Mouse (Mus musculus) adrenal gland, postnatal 4 days (tissue): ENCODE measurements around the gene Gvin1. TPM values are rescaled to one million over a fixed set of nuclear protein-coding genes. Genes with fewer than 3 reads are reported as not detected.
"Not testable (repeated sequence)": the region's sequence is repeated elsewhere in the genome, so short reads cannot be mapped to it uniquely, and the experiment has no call there.

Experiments
- DNase-seq, 2 experiments: peaks; one replicate each; pipeline ENCODE4 v3.0.0; 2021 to 2022; ENCODE audit warnings: low spot score in 2 of 2, mixed read lengths in 2 of 2
- long read RNA-seq, 2 experiments: library from polyadenylated mRNA; stranded (forward); transcript quantifications; one replicate each; pipeline ENCODE4 v2.0.0; 2021
- total RNA-seq, 2 experiments: library from RNA; stranded (reverse); gene quantifications; 2 replicates each; pipeline ENCODE4 v1.2.3; 2021

Gene Gvin1
- 1 to 10 TPM; 1.6 to 2.8 TPM for total RNA-seq
- long read RNA-seq, experiment 1: 0 reads
- long read RNA-seq, experiment 2: 0 reads

- not testable (repeated sequence) for DNase-seq
Measured at GRCm38 (mm10) chr7:106215177-106215576, at the start of gene Gvin1. Gvin1 (minus strand) TSS chr7:106215326.

DNA sequence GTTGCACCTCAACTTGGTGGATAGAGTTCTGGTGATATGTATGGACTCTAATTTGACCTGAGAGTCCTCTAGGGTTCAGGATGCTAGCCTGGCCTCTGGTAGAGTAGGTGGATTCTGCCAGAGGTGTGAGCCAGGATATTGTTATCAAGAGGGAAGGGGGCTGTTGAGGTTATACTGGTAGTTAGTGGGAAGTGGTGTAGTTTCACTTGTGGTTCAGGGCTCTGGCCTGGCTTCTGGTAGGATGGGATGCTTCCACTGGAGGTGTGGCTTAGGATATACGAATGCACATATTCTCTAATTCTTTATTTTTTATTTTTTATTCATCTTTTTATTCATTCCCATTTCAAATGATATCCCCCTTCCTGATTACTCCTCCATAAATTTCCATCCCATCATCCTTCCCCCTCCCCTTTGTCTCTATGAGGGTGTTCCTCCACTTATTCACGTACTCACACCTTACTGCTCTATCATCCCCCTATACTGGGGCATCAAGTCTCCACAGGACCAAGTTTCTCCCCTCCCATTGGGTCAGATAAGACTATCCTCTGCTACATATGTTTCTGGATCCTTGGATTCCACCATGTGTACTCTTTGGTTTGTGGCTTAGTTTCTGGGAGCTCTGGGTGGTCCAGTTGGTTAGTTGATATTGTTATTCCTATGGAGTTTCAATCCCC lies 36.9 kb upstream of the Gvin1 start:
- DNase-seq: no peak

DNA sequence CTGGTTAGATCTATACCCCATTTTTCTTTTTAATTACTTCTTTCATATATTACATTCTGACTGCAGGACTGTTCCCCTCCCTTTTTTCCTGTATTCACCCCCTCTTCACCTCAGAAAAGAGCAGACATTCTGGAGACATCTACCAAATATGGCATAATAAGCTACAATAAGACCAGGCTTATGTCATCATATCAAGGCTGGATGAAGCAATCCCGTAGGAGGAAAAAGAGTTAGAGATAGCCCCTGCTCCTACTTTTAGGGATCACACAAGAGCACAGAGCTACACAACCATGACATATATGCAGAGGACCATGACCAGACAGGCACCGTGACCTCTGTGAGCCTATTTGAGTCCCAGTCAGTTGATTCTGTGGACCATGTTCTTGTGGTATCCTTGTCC lies 33.8 kb upstream of the Gvin1 start:
- no peak for DNase-seq

GRCm38 (mm10) chr7:106248245-106248644 lies 33.1 kb upstream of the Gvin1 start:
- DNase-seq: no peak

- no peak for DNase-seq
Measured at GRCm38 (mm10) chr7:106245601-106246000, 30.5 kb upstream of the Gvin1 start.

DNA sequence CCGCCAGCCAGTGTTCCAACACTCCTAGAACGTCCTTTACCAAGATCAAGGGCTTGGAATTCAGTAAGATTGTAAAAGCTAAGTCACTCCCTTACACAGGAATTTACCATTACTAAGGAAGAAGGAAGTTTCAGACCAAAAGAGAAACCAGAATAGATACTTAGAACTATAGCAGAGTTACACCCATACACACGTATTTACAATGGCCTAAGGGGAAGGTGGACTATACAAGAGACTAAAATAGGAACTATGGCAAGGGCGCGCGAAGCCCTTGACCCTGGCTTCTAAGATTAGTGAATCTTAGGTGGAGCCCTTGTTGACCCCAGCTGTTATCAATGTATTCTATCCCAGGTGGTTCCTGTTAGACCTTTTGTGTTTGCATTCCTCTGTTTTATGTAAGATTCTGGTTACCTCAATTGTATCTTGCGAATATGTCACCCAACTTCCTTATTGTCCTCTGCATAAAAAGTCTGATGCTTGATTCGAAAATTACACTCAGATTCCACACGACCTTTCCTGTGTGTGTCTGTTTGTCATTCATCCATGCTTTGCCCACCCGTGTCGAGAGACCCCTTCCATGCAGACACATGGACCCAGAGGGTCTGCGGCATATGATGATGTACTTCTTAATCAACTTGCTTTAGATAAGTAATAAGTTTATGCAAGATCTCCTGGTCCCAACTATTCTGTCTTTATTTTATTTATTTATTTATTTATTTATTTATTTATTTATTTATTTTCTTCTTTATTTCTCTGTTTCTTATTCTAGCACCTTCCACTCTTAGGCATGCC lies 25.6 kb upstream of the Gvin1 start:
- not testable (repeated sequence) for DNase-seq

DNA sequence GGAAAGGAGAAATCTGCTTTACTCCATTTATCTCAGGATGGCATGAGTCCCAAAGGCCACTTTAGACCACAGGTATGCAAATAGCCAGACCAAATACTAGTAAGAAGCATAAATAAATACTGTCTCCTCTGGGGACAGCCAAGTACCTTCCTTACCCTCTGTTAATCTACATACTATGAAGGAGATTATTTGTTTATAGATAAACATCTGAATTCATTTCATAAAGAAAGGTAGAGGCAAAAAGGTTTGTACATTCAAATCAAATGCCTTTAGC lies 22.0 kb upstream of the Gvin1 start:
- DNase-seq: no peak

GRCm38 (mm10) chr7:106236327-106237191 lies 21.4 kb upstream of the Gvin1 start:
- DNase-seq: no peak

GRCm38 (mm10) chr7:106235596-106235995 lies 20.5 kb upstream of the Gvin1 start:
- no peak for DNase-seq

DNA sequence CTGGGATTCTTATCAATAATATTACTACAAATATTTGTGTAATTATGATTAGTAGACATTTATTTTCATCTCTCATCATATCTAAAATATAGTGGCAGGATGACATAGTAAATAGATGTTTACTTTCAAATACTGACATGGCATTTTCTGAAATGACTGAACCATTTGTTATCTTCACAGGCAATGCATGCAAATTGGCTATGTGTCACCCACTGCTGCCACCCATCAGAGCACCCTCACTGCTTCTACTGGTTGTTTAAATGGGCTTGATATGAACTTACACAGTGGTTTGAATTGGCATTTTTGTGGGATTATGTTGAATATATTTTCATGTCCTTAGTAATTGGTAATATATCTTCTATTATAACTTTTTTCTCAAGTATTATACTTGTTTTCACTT lies 784 bp upstream of the Gvin1 start:
- not testable (repeated sequence) for DNase-seq

GRCm38 (mm10) chr7:106213770-106214169 lies 1.4 kb downstream of the Gvin1 start:
- not testable (repeated sequence) for DNase-seq

DNA sequence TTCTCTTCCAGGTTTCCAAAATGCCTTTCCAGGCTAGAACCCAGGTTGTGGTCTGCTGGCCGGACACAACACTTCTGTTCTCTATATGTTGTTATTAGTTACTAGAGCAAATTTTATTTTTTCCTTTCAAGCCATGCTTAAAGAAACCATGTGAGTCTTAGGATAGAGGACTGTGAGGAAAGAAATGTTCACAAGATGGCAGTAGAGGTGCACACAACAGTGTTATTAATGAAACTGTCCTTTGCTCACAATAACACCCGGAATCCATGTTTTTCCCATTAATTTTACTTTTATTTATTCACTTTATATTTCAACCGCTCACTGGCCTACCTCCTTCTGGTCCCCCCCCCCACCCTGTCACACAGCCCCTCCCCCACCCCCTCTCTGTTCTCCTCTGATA lies 8.5 kb downstream of the Gvin1 start:
- DNase-seq: not testable (repeated sequence)

- not testable (repeated sequence) for DNase-seq
Measured at GRCm38 (mm10) chr7:106177065-106177464, 38.1 kb downstream of the Gvin1 start.

DNA sequence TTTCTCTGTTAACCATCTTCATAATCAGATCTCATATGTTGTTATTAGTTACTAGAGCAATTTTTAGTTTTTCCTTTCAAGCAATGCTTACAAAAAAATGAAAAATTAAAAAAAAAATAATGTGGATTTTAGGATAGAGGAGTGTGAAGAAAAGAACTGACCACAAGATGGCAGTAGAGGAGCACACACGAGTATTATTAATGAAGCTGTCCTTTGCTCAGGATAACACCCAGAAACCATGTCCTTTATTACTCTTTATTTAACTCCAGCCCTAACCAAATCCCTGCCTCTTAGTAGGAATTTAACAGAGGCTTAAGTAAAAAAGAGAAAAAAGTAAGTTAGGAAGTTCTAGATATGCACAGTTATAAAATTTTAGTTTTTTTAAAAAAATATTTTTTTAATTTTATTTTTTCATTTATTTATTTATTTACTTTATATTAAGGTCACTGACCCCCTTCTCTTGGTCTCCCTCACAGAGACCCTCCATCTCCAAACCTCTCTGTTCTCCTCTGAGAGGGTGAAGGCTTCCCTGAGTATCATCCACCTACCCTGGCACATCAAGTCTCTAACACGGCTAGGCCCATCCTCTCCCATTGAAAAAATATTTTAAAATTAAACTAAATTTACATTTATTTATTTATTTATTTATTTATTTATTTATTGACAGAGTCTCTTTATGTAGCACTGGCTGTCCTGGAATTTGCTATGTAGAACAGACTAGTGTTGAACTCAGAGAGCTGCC lies 69.9 kb downstream of the Gvin1 start:
- not testable (repeated sequence) for DNase-seq

- not testable (repeated sequence) for DNase-seq
Measured at GRCm38 (mm10) chr7:106141128-106141895, 73.8 kb downstream of the Gvin1 start.

DNA sequence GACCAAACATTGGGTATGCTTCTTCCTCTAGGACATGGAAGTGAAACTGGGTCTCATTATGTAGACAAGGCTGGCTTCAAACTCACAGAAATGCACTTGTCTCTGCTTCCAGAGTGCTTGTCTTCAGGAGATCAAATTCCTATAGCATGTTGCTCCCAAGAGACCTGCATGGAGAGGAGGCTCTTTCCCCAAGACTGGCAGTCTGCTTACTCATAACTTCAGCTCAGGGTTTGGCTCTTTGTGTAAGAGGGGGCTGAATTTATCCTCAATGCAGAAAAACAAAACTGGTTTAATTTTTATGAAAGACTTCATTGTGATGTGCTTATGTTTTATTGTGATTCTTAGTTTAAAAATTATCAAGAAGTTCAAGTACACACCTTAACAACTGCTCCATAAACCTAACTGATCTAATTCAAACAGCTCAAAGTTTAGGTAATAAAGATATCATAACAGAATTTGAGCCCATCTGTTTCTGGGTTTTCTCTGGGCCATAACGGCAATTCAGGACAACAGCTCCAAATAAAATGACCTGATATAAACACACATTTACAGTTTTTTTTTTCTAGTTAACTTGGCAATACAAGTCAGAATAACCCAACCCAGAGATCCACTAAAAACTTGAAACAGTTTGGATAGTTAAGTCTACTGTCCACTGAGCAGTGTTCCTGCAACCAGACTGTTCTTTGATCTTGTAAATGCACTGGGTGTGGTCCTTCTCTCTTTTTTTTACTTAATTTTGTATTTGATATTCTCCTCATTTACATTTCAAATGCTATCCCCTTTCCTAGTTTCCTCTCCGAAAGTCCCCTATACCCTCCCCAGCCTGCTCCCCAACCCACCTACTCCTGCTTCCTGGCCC lies 97.8 kb downstream of the Gvin1 start:
- not testable (repeated sequence) for DNase-seq
